In the genomic region with DNA sequence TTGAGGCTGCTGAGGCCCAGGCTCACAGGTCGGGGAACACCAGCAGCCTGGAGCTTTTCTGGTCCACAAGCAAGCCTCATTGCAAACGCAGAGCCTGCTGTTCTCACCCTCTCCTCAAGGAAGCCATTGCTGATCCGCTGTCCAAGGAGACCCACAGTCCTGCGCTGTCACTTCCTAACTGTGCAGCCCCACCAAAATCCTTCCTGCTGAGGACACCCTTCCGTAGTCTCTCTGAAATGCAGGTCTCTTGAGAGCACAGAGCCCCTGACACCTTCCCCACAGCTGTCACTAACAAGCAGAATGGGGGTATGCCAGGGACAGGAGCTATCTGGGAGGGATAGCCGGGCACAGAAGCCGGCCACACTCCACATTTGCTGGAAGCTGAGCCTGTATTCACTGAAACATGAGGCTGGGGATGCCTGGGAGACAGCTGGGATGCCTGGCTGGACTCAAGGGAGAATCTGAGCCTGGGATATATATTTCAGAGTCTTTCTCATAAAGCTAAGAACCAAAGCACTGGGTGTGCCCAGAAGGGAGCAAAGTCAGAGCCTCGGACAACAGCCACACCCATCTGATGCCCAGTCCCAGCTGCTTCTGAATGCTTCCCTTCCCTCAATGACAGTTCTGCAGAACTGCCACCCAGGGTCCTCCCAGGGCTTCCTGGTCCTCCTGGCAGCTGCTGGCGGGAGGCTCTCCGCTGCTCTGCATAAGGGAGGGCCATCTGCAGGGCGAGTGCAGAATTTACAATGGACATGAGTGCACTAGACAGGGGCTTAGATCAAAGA, we compare ENCODE assay signal across 8 mouse cellular contexts.
A peak's percentile ranks its signal among the peaks of the same experiment; 100 is the strongest.
DNase-seq lines count a peak whose midpoint lies in the region; ATAC-seq lines count a peak whose summit lies in the region.

No protein-coding gene starts in this region.

- 40% methylated on average over 11 of the region's 11 CpGs for WGBS in kidney, embryonic 16.5 days
- 45% methylated on average over 11 of the region's 11 CpGs for WGBS in midbrain, embryonic 11.5 days

- no peaks in the 10 kb centered on the region for H3K36me3 ChIP-seq in kidney, embryonic 16.5 days (ENCODE audit: insufficient read depth, low read length)
- no peaks in the 10 kb centered on the region for H3K36me3 ChIP-seq in midbrain, embryonic 11.5 days (ENCODE audit: control insufficient read depth, insufficient read depth, low read length)

- H3K4me2 ChIP-seq in kidney, embryonic 16.5 days (replicated peaks; ENCODE audit: low read depth, low read length): no peak overlapping the region
- no peak overlapping the region for H3K4me2 ChIP-seq in midbrain, embryonic 11.5 days

- H3K9me3 ChIP-seq in kidney, embryonic 16.5 days (ENCODE audit: low read length): peaks cover 7% of the 10 kb centered on the region; the same call in 1 of the 2 replicates
- H3K9me3 ChIP-seq in midbrain, embryonic 11.5 days (ENCODE audit: control insufficient read depth, low read length): no peaks in the 10 kb centered on the region; the same call in 1 of the 2 replicates

- no peaks in the 10 kb centered on the region for H3K27me3 ChIP-seq in kidney, embryonic 16.5 days (ENCODE audit: insufficient read depth, low read length)
- no peaks in the 10 kb centered on the region for H3K27me3 ChIP-seq in midbrain, embryonic 11.5 days (ENCODE audit: control insufficient read depth, insufficient read depth, low read length)

- H3K27ac ChIP-seq in kidney, embryonic 16.5 days (ENCODE audit: low read length): no peak overlapping the region
- peak overlapping the region; percentile 22; the same call in 1 of the 2 replicates for H3K27ac ChIP-seq in midbrain, embryonic 11.5 days (ENCODE audit: low read depth, low read length)

- no peak overlapping the region for H3K9ac ChIP-seq in kidney, embryonic 16.5 days (replicated peaks; ENCODE audit: low read length)
- H3K9ac ChIP-seq in midbrain, embryonic 11.5 days (ENCODE audit: low read length): peak overlapping the region; percentile 14; the same call in 1 of the 2 replicates

- DNase-seq in cerebellum, postnatal 10 days: peak; percentile 47 to 56
- peak; percentile 66 for DNase-seq in adrenal gland, postnatal 14 days
- peak; percentile 55 for DNase-seq in gastrocnemius, postnatal 14 days
- peak; percentile 88 for DNase-seq in midbrain, embryonic 11.5 days (ENCODE audit: low spot score, missing footprints)
- DNase-seq in adipocyte (ENCODE audit: low spot score): no peak
- DNase-seq in T-cell, adult 2 months (ENCODE audit: low spot score): no peak

- no peak overlapping the region for H3K4me3 ChIP-seq in kidney, embryonic 16.5 days (ENCODE audit: low read length)
- no peak overlapping the region for H3K4me3 ChIP-seq in midbrain, embryonic 11.5 days (ENCODE audit: low read depth, low read length)

- no peak for ATAC-seq in cerebellum, adult (ENCODE audit: insufficient number of reproducible peaks, low FRiP score, low TSS enrichment)
- ATAC-seq in kidney, embryonic 16.5 days (ENCODE audit: low FRiP score, low TSS enrichment): peak; percentile 66; the same call in 1 of the 2 replicates
- ATAC-seq in midbrain, embryonic 11.5 days (ENCODE audit: low FRiP score): peak; percentile 79

- peaks cover 37% of the 10 kb centered on the region for H3K4me1 ChIP-seq in kidney, embryonic 16.5 days (ENCODE audit: insufficient read depth, low read length)
- peaks cover 19% of the 10 kb centered on the region for H3K4me1 ChIP-seq in midbrain, embryonic 11.5 days (ENCODE audit: control insufficient read depth, insufficient read depth, low read length)

- intact Hi-C loops in gastrocnemius, postnatal 14 days (cut with DNase I; ENCODE audit: low total_unique reads): no loop called here

Comparison
In these comparisons a context has a peak if more than half of its experiments do, and no peak if none do; other contexts are left out.
1. DNase-seq: peak in cerebellum, postnatal 10 days (2 of 2), adrenal gland, postnatal 14 days (single experiment), gastrocnemius, postnatal 14 days (single experiment) and midbrain, embryonic 11.5 days (single experiment); none in adipocyte (single experiment) and T-cell, adult 2 months (single experiment).